Mouse (Mus musculus): ENCODE data around the gene Irgc1.

- TF ChIP-seq CTCF (IDR thresholded peaks at IDR 0.05; ENCODE audit: low read depth, low read length) (no peak), POLR2A (IDR thresholded peaks at IDR 0.05; ENCODE audit: borderline replicate concordance, low read depth, low read length) (no peak)
Observed at GRCm38 (mm10) chr7:24481474-24482207, 29.5 kb upstream of the Irgc1 start, which contains the start of gene Cadm4.

Measured in bone marrow macrophage, adult 2 months (primary cell).